Mouse (Mus musculus): ENCODE results near the gene Slc2a13. TPM values are rescaled to one million over a fixed set of nuclear protein-coding genes. Genes with fewer than 3 reads are reported as not detected.

Gene Slc2a13
- total RNA-seq, 2 experiments from 2014 or later: 72.1 to 72.8 TPM

DNA sequence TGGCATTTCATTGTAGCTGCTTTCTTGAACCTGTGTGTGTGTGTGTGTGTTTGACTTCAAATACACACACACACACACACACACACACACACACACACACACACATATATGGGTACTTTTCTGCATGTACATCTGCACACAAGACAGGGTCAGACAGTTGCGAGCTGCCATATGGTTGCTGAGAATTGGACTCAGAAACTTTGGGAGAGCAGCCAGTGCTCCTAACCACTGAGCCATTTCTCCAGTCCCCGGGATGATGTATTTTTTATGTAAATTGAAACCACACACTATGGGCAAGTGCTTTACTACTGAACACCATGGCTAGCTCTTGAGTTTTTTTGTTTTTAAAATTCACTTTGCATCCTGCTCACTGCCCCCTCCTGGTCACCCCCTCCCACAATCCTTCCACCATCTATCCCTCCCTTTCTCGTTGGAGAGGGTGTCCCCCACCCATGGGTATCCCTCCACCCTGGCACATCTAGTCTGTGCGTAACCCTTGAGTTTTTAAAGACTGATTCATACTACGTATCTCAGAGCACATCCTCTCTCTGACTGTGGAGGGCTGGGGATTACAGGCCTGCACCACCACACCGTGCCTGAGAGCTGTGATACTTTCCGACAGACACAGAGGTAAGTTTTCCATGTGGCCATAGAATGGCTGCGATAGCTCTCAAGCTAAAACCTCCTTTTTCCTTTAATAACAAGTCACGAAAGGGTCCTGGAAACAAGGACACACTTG lies 200.4 kb downstream of the Slc2a13 start:
- DNase-seq: no peak

DNA sequence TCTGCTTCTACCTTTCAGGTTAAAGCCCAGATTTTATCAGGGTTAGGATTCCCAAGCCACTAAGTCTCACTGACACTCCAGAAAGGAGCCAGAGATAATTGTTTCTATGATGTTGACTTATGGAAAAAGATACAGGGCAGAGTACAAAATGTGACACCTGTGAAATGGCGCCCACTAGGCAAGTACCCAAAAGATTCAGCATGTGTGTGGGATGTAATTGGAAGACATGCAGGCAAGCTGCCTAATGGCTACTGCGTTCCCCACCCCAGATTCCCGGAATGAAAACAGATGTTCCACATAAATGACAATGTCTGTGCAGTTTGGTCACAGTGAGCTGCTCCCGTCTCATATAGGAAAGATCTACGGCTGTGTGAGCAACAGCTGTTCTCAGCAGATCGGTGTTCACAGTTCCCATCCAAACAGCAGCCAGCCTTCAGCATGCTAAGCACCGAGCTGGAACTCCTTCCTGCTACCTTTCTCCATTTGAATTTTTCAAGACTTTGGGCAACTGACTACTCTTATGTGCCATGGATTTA lies 201.1 kb downstream of the Slc2a13 start:
- no peak for DNase-seq

DNA sequence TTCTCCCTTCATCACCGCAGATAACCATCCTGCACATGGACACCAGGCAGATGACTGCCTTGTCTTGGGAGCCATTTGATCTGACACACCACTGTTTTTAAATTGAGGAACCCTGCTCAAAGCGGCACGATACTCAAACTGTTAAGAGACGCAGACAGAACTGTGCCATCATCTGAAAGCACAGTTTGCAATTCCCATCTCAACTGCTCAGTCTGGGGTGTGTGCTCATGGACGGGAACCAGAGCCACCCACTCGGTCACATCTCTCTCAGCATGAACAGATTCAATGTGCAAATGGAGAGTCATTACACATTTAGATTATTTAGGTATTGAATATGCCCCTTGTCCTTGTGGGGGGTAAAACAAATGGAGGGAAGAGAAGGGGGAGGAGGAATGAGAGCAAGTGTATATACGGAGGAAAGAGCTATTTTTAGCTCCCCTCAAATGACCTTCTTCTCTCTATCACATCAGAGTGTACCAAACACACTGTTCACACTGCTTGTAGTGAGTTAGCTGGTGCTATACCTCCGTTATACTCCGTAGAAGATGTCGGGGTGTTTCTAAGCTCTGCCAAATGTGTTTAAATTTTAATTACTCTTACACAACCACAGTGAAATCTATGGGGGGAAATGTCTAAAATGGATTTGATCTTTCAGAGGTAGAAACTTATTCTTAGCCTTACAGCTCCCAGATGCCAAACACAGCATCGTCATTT lies 203.2 kb downstream of the Slc2a13 start:
- DNase-seq: peak in 1 of 2 experiments; percentile 26

DNA sequence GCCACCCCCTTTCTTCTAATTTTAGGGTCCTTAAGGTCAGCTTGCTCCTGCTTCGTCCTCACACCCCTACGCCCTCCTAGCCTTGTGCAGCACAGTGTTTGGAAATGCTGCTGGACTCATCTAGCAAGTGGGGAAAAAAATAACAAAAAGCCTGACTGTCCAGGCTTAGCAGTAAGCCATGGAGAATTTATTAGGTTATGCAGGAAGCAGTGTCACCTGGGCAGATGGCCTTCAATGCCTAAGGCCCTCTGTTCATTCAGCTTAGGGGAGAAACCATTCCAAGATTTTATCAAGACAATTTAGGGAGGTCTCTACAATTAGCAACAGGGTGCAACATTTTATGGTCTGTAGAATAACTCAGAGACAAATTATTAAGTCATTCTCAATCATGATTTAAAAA lies 212.6 kb downstream of the Slc2a13 start:
- DNase-seq: no peak

DNA sequence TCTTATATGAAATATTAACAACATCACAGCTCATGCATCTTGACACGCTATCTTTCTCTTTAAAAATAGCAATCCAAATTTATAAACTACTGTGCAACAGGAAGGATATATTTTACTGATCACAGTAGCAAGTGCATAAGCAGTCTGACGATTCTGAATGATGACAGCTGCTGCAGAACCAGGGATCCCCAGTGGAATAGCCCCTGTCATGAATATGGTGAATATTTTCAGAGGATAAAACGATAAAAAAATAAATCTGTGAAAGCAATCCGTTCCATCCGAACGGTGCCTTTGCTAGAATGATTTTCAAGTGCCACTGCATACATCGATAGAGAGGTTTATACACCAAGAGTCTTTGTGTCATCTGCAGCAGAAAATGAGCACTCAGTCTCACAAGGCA lies 222.1 kb downstream of the Slc2a13 start:
- no peak for DNase-seq

DNA sequence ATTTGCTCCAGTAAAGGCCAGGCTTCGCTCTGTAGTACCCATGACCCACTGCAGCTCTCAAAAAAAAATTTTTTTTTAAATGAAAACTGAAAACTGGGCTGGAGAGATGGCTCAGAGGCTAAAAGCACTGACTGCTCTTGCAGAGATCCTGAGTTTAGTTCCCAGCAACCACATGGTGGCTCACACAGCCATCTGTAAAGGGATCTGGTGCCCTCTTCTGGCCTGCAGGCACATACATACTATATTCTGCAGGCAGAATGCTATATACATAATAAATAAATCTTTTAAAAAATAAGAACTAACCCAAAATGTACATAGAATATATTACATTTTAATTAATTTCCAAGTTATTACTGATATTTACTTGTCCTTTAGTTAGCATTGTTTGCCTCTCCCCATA lies 234.7 kb downstream of the Slc2a13 start:
- DNase-seq: no peak

DNA sequence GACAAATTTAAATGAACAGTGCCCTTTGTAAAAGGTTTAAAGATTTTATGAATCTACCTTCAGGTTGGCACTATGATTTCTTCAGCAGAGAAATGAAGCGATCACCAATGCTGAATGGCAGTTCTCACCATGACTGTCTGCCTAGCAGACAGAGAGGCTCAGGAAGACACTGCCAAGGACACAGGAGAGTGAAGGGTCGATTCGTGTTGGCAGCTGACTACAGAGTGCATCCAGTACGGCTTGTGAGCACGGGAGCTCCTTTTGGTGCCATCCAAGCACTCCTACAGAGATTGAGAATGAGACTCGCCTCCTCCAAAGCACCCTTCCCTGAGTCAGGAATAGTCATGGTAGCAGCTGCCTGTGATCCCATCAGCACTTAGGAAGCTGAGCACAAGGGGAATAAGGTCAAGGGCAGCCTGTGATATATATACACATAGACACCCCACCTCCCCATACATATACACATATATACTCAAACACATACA lies 238.6 kb downstream of the Slc2a13 start:
- DNase-seq: no peak

DNA sequence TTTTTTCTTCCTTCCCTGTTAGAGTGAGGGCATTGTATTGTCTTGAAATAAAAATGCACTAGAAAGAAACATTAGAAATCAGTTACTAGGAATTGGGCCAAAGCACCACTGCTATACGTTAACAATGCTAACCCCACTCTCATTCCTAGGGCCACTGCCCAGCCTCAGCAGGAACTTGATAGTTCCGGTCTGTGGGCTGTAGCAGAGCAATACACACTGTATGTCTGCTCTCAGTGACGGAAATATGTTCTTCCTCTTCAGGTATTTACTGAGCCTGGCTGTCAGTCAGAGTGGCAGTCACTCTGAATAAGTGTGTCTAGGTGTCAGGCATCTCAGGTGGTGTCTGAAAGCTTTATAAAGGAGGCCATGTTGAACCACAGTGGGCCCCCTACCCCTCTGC lies 245.3 kb downstream of the Slc2a13 start:
- no peak for DNase-seq

DNA sequence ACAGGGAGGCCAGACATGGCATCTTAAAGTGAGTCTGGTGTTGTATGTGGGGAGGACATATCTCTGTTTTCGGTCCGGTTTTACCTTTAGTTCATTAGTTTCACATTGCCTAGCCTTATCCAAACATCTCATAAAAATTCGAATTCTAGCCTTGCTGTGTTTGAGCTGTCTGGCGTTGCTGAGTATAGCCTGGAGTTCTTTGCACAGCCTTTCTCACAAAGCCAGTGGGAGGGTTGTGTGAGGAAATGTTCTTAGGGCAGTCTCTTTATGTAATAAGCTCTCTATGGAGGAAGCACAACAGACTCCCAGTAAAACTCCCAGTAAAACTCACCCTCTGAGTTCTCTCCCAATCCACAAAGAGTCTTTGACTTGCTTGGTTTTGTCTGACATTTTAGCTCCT lies 246.0 kb downstream of the Slc2a13 start:
- no peak for DNase-seq

DNA sequence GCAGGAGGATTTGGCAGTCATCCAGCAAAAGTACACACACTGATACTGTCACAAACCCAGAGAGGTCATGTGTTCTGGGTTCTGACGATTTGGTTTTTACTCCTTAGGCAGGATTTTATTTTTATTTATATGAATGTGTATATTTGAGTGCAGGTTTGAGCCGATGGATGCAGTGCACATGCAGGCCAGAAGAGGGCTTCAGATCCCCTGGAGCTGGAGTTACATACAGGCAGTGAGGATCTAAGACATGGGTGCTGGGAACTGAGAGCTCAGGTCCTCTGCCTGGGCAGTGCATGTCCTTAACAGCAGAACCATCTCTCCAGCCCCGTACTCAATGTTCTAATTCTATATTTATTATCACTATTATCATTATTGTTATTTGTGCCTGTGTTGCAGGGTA lies 253.7 kb downstream of the Slc2a13 start:
- no peak for DNase-seq

DNA sequence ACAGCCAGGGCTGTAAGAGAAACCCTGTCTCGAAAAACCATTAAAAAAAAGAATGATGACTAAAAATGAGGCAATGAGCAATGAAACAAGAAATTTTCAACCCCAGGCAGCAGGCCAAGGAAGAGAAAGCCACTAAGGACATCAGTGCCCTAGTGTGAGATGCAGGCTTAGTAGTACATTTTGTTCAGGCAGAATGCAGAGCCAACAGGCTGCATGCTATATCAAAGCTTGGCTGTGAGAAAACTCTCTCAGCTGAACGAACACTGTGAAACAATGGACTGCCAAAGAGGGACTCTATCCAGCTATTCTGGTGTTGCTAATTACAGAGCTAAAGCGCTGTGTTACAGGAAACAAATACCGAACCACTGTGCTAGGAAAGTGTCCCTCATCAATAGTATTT lies 256.1 kb downstream of the Slc2a13 start:
- DNase-seq: peak; percentile 22 to 40

DNA sequence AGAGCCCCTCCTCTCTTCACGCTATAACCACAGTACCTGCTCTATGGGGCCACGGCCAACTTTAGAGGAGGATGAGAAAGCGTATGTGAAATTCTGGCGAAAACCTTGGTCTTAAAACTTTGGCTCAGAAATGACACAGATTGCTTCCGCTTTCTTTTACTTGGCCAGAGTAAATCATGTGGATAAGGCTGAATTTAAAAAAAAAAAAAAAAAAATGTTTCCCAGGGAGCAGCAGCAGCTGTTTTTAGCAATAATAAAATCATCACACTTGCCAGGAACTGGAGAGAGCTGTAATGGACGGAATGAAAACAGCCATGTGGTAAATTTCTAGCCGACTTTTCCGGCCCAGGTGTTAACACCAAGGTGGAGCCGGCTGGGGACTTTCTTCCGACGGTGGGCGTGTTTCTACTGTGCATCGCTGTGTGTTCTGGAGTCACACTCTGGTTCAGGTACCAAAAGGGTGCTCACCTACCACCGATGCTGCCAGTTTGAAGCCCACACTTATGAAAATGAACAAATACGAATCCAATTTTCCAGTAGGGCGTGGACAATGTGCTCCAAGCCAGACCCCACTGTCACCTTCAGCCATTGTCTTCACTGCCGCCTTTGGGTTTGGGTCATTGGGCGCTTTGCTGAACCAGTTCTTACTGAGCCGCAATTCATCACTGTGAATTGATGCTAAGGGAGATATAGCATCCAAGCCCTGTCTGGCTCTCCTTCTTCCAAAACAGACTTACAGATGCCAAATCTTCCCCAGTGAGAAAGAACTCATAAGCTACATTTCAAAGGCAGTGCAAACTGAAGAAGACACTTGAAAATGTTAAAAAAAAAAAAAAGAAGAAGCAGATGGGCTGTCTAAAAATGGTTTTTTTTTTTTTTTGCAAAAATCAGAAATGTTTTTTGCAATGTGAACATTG lies 258.4 kb downstream of the Slc2a13 start:
- peak; percentile 19 to 24 for DNase-seq

DNA sequence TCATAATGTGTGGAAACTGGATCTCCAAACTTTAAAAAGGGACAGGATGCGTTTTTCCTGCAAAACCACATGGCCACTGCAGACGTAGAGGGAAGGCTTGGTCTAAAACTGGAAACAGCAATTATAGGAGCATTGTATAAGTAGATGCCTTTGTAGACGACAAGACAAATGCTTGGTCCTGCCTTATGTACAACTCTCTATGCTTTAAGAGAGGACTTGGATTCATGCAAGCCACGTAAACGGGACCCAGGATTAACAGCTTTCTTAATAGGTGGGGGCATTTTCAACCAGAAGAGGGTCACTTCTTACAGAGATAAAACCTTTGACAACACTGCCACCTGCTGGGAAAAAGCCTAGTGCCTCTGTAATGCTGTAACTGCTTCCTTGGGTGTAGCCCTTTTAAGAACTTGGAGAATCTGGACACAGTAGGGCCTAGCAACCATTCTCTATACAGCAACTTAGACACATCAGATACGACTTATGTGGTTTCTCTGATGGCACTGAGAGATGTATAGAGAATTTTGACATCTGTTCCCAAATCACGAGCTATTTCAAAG lies 268.7 kb downstream of the Slc2a13 start:
- peak in 1 of 2 experiments; percentile 20 for DNase-seq

DNA sequence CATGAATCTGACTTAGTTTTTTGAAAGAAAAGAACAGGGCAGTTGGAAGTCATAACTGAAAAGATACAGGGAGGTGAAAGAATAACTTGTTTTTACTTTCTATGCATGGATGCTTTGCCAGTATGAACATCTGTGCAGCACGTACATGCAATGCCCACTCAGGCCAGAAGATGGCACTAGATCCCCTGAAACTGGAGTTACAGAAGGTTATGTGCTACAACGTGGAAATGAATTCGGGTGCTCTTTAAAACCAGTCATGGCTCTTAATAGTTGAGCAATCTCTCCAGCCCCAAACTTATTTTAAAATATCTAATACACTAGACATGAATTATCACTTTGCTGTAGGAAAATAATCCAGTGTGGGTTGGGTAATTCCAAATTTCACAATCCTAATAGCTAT lies 271.7 kb downstream of the Slc2a13 start:
- peak; percentile 81 to 86 for DNase-seq

DNA sequence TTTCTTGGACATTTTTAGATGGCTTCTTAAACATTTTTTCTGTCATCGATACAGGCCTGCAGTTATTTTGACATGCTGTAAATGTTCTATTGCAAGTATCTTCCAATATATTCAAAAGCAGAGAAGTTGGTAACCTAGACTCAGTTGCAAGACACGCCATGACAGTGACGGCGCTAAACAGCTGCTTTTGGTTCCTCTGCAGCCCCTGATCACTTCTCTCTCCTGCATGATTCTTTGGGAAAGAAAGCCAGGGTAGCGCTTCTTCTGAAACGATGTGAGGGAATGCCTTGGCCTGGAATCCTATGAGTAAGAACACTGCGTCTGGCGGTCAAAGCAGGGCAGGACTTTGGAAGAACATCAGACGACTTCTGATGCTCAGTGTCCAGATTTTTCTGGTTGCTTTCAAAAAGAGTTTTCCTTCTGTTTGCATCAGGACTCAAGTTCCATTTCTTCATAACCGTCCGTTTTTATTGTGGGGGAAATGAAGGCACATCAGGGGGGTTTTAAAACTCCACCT lies 273.7 kb downstream of the Slc2a13 start:
- no peak for DNase-seq

DNA sequence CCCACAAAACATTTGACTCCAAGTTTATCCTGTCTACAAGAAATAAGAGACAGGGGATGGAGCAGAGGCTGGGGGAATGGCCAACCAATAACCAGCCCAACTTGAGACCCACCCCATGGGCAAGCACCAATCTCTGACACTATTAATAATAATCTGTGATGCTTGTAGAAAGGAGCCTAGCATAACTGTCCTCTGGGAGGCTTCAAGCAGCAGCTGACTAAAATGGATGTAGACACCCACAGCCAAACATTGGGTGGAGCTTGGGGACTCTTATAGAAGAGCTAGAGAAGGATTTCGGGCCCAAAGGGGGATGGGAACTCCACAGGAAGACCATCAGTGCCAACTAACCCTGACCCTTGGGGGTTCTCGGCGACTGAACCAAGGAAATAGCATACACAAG lies 289.6 kb downstream of the Slc2a13 start:
- no peak for DNase-seq

DNA sequence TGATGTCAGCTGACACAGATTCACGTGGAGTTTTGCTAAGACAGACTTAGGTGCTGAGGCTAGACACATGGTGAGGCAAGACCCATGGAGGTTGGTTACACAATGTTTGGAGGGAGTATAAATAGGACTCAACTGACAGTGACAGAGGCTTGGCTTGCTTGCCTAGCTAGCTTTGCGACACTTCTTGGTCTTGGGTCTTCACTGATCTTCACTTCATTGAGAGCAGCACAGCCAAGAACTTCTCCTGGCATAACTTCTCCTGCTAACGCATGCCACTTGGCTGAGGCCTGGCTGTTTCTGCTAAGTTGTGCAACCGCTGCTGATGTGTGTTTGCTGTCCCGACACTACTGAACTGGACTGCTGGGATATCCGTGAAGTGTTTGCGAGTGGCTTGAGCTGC lies 290.2 kb downstream of the Slc2a13 start:
- DNase-seq: no peak

DNA sequence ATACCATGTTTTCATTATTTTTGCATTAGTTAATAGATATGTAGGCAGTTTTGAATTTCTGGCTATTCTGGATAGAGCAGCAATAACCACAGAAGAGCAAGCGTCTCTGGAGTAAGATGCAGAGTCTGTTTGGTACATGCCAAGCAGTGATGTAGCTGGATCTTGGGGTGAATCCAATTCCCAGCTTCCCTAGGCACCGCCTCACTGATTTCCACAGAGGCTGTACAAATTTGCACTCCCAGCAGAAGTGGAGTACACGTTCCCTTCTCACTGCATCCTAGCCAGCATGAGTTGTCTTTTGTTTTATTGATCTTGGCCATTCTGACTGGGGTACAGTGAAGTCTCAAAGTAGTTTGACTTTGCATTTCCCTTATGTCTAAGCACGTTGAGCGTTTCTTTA lies 291.5 kb downstream of the Slc2a13 start:
- no peak for DNase-seq

DNA sequence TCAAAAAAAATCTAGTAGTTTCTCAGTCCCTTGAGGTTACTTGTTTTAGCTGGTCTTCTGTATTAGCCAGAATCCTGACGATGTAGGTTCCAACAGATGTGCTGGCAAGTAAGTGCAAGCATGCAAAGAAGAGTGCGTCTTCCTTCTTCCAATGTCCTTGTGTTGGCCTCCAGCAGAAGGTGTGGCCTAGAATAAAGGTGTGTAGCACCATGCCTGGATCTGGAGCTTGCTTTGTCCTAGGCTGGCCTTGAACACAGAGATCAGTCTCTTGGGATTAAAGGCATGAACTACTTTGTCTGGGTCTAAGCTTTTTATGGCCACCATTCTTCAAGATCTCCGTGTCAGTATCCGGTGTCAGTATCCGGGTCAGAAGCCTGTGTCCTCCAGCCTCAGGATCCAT lies 293.5 kb downstream of the Slc2a13 start:
- DNase-seq: no peak

DNA sequence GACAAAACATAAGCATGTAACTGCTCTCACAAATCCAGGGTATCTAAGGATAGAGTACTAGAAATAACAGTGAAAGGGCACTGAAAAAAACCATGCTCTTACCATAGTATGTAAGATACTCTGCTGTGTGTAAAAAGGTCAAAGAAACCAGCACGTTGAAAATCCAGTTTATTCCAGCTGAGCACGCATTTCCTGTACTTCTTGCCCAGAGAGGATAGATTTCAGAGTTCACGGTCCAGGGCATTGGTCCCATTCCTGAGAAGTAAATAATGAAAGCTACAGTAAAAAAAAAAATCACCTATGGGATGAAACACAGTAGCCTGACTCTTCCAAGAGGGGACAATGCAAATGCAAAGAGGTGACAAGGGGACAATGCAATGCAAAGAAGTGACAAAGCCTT lies 297.1 kb downstream of the Slc2a13 start:
- no peak for DNase-seq

DNA sequence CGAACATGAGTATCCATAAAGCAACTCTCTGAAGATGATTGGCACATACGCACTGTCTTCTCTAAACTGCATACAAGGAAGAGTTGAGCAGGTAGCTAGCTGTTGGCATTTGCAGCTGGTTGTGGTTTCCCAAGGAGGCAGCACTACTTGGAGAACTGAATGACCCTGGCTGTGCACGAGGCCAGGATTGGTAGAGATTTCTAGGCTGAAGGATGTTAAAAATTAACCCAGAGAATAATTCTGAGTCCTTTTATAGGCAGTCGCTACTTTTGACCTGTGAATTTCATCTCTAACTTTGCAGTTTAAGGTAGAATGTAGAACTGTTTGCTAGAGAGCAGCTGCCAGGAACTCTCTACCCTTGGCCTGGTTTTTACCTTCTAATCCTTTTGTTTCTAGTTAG lies 304.5 kb downstream of the Slc2a13 start:
- no peak for DNase-seq

DNA sequence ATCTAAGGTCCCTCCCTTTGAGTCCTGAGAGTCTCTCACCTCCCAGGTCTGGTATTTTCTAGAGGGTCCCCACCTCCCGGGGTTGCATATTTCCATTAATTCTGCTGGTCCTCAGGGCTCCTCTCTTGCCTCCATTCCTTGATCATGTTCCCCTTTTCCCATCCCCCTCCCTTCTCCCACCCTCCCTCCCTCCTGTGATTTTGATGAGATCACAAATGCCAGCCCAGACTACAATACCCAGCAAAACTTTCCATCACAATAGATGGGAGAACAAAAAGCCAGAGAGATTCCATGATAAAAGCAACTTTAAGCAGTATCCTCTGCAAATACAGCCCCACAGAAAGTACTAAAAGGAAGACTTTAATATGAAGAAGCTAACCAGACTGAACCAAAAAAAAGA lies 309.1 kb downstream of the Slc2a13 start:
- no peak for DNase-seq

All from layer of hippocampus, postnatal 36 days (tissue).